8 mouse cellular contexts compared by ENCODE assay signal in the genomic region with DNA sequence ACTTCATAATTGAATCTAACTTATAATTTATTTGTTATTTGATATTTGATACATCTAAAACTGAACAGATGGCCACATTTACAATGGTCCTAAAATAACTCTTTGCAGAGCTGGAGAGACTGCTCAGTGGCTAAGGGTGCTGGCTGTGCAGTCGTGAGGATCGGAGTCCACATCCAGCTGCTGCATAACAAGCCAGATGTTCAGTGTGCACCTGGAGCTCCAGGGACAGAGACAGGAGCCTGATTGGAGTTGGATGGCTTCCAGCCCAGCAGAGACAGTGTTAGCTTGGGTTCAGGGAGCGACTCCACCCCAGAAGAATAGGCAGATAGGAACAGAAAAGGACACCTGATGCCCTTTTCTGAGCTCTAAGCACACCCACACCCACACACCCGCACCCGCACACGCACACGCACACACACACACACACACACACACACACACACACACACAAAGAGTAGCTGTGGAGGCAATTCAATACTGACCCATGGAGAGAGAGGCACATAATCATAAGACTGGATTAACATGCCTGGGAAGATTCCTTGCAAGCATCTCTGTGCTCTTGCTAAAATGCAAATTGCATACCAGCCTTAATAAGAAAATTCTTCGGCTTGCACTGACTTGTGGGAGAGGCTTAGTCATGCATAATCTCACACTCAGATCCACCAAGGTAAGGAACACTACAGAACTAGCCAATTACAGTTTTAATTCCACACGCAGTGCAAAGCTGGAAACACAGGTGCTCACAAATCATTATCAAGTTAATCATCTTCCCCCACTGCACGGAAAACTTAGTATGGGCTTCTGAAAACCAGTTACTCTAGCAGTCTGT. TPM values are rescaled to one million over a fixed set of nuclear protein-coding genes. Genes with fewer than 3 reads are reported as not detected.
DNase-seq lines count a peak whose midpoint lies in the region; ATAC-seq lines count a peak whose summit lies in the region.

No protein-coding gene starts in this region.

- WGBS in hindbrain, embryonic 15.5 days: 83% methylated on average over 10 of the region's 10 CpGs
- 89% methylated on average over 10 of the region's 10 CpGs for WGBS in hindbrain, embryonic 10.5 days
- WGBS in embryonic facial prominence, embryonic 11.5 days: 77% methylated on average over 10 of the region's 10 CpGs
- WGBS in kidney, embryonic 15.5 days: 63% methylated on average over 10 of the region's 10 CpGs
- WGBS in liver, embryonic 15.5 days (ENCODE audit: insufficient replicate concordance): 63% methylated on average over 10 of the region's 10 CpGs

- H3K9ac ChIP-seq in hindbrain, embryonic 15.5 days: no peak overlapping the region
- no peak overlapping the region for H3K9ac ChIP-seq in embryonic facial prominence, embryonic 11.5 days (replicated peaks; ENCODE audit: low read length)
- no peak overlapping the region for H3K9ac ChIP-seq in kidney, embryonic 15.5 days
- H3K9ac ChIP-seq in liver, embryonic 15.5 days: no peak overlapping the region

- no peaks in the 10 kb centered on the region for H3K9me3 ChIP-seq in hindbrain, embryonic 15.5 days
- no peaks in the 10 kb centered on the region for H3K9me3 ChIP-seq in hindbrain, embryonic 10.5 days
- H3K9me3 ChIP-seq in embryonic facial prominence, embryonic 11.5 days (replicated peaks; ENCODE audit: control insufficient read depth, low read length): no peaks in the 10 kb centered on the region
- H3K9me3 ChIP-seq in kidney, embryonic 15.5 days (replicated peaks): no peaks in the 10 kb centered on the region
- no peaks in the 10 kb centered on the region for H3K9me3 ChIP-seq in liver, embryonic 15.5 days (replicated peaks)

- no peak for DNase-seq in hindbrain, embryonic 10.5 days (ENCODE audit: low spot score)
- peak; percentile 12 for DNase-seq in embryonic facial prominence, embryonic 11.5 days (ENCODE audit: low spot score)
- no peak for DNase-seq in gastrocnemius, postnatal 25 days
- no peak for DNase-seq in ovary, postnatal 36 days (ENCODE audit: low spot score)
- no peak for DNase-seq in thymus, postnatal 4 days

- H3K4me1 ChIP-seq in hindbrain, embryonic 15.5 days (replicated peaks): no peaks in the 10 kb centered on the region
- H3K4me1 ChIP-seq in hindbrain, embryonic 10.5 days (replicated peaks): no peaks in the 10 kb centered on the region
- H3K4me1 ChIP-seq in embryonic facial prominence, embryonic 11.5 days (ENCODE audit: control insufficient read depth, insufficient read depth, low read length): no peaks in the 10 kb centered on the region
- peaks cover 10% of the 10 kb centered on the region for H3K4me1 ChIP-seq in kidney, embryonic 15.5 days
- 0 out of 2 replicates have a peak, but pooled peaks cover 3% of the 10 kb centered on the region for H3K4me1 ChIP-seq in liver, embryonic 15.5 days (replicated peaks)

- H3K27me3 ChIP-seq in hindbrain, embryonic 15.5 days: no peaks in the 10 kb centered on the region
- H3K27me3 ChIP-seq in hindbrain, embryonic 10.5 days (ENCODE audit: insufficient read depth, poor library complexity, severe bottlenecking): no peaks in the 10 kb centered on the region
- H3K27me3 ChIP-seq in embryonic facial prominence, embryonic 11.5 days (ENCODE audit: control insufficient read depth, insufficient read depth, low read length): no peaks in the 10 kb centered on the region
- no peaks in the 10 kb centered on the region for H3K27me3 ChIP-seq in kidney, embryonic 15.5 days
- no peaks in the 10 kb centered on the region for H3K27me3 ChIP-seq in liver, embryonic 15.5 days

- no peak overlapping the region for H3K4me2 ChIP-seq in hindbrain, embryonic 15.5 days
- H3K4me2 ChIP-seq in embryonic facial prominence, embryonic 11.5 days (ENCODE audit: low read depth, low read length): no peak overlapping the region
- no peak overlapping the region for H3K4me2 ChIP-seq in kidney, embryonic 15.5 days
- H3K4me2 ChIP-seq in liver, embryonic 15.5 days: no peak overlapping the region

- no peak overlapping the region for H3K27ac ChIP-seq in hindbrain, embryonic 15.5 days (replicated peaks)
- H3K27ac ChIP-seq in hindbrain, embryonic 10.5 days: no peak overlapping the region
- H3K27ac ChIP-seq in embryonic facial prominence, embryonic 11.5 days (replicated peaks; ENCODE audit: low read depth, low read length): no peak overlapping the region
- H3K27ac ChIP-seq in kidney, embryonic 15.5 days: peak overlapping the region; percentile 72
- H3K27ac ChIP-seq in liver, embryonic 15.5 days (replicated peaks): no peak overlapping the region

- no peak overlapping the region for H3K4me3 ChIP-seq in hindbrain, embryonic 15.5 days
- H3K4me3 ChIP-seq in hindbrain, embryonic 10.5 days: no peak overlapping the region
- H3K4me3 ChIP-seq in embryonic facial prominence, embryonic 11.5 days (ENCODE audit: low read depth, low read length): no peak overlapping the region
- H3K4me3 ChIP-seq in kidney, embryonic 15.5 days (replicated peaks): no peak overlapping the region
- no peak overlapping the region for H3K4me3 ChIP-seq in liver, embryonic 15.5 days (replicated peaks)

- H3K36me3 ChIP-seq in hindbrain, embryonic 15.5 days: no peaks in the 10 kb centered on the region
- H3K36me3 ChIP-seq in hindbrain, embryonic 10.5 days: no peaks in the 10 kb centered on the region
- H3K36me3 ChIP-seq in embryonic facial prominence, embryonic 11.5 days (replicated peaks; ENCODE audit: control insufficient read depth, insufficient read depth, low read depth, low read length): no peaks in the 10 kb centered on the region
- H3K36me3 ChIP-seq in kidney, embryonic 15.5 days: no peaks in the 10 kb centered on the region
- no peaks in the 10 kb centered on the region for H3K36me3 ChIP-seq in liver, embryonic 15.5 days (replicated peaks)

- peak; percentile 30; the same call in 1 of the 2 replicates for ATAC-seq in hindbrain, embryonic 15.5 days (ENCODE audit: low FRiP score, low read depth)
- ATAC-seq in embryonic facial prominence, embryonic 11.5 days (replicated peaks; ENCODE audit: insufficient number of reproducible peaks, low FRiP score, low TSS enrichment, low read depth): peak; percentile 39; the same call in 1 of the 2 replicates
- peak; percentile 72 for ATAC-seq in kidney, embryonic 15.5 days (replicated peaks; ENCODE audit: low FRiP score)
- peak; percentile 67 for ATAC-seq in liver, embryonic 15.5 days (ENCODE audit: insufficient read depth)

RNA-seq across cellular contexts. Expression of gene Actr3, which starts 47.1 kb away (rescaled TPM):
- polyA plus RNA-seq in hindbrain, embryonic 15.5 days (2015; fragmentation: Nextera tagmentation; extraction: Ambion mirVana): 225 and 234 TPM in 2 replicates
- polyA plus RNA-seq in hindbrain, embryonic 10.5 days (2016; fragmentation: Nextera tagmentation; extraction: Ambion mirVana): 218 and 241 TPM in 2 replicates
- polyA plus RNA-seq in embryonic facial prominence, embryonic 11.5 days (2014; fragmentation: Nextera tagmentation; extraction: Ambion mirVana): 266 TPM in 2 replicates
- polyA plus RNA-seq in kidney, embryonic 15.5 days (2015; fragmentation: Nextera tagmentation; extraction: Ambion mirVana): 253 and 254 TPM in 2 replicates
- polyA plus RNA-seq in liver, embryonic 15.5 days (2015; fragmentation: Nextera tagmentation; extraction: Ambion mirVana): 127 and 133 TPM in 2 replicates
- total RNA-seq in gastrocnemius, postnatal 25 days (2021): 10 to 100 TPM; 34.5 to 38.6 TPM
